Mouse (Mus musculus) midbrain, embryonic 10.5 days (tissue): ENCODE data around the gene Aadat. TPM values are rescaled to one million over a fixed set of nuclear protein-coding genes. Genes with fewer than 3 reads are reported as not detected.
"Not testable (repeated sequence)": the region's sequence is repeated elsewhere in the genome, so short reads cannot be mapped to it uniquely, and the experiment has no call there.

ENCODE experiments used
- DNase-seq: peaks from one replicate; pipeline ENCODE4 v3.0.0-alpha.2; 2017; ENCODE audit warnings: low spot score
- H3K27ac ChIP-seq: fragments of 300-500 bp; sonication (generic); replicated peaks from 2 replicates; pipeline ENCODE4 v1.5.1; 2016; ENCODE audit warnings: mild to moderate bottlenecking
- H3K27me3 ChIP-seq: fragments of 300-500 bp; sonication (generic); 2 replicates; pipeline ENCODE4 v1.6.1; 2016; ENCODE audit warnings: low read depth, mild to moderate bottlenecking; ENCODE audit not compliant: poor library complexity, severe bottlenecking
- H3K36me3 ChIP-seq: fragments of 300-500 bp; sonication (generic); 2 replicates; pipeline ENCODE4 v1.6.1; 2016; ENCODE audit warnings: mild to moderate bottlenecking, moderate library complexity
- H3K4me1 ChIP-seq: fragments of 300-500 bp; sonication (generic); 2 replicates; pipeline ENCODE4 v1.6.1; 2016
- H3K4me3 ChIP-seq: fragments of 300-500 bp; sonication (generic); 2 replicates; pipeline ENCODE4 v1.5.1; 2016; ENCODE audit warnings: mild to moderate bottlenecking, moderate library complexity
- H3K9me3 ChIP-seq: fragments of 300-500 bp; sonication (generic); replicated peaks from 2 replicates; pipeline ENCODE4 v1.6.1; 2016; ENCODE audit warnings: mild to moderate bottlenecking
- WGBS: fragments of 180-500 bp; shearing (Covaris S2); methylation state at CpG from one replicate; pipeline ENCODE4 v1.1.7; 2016; 5-methylcytosine and 5-hydroxymethylcytosine counted together
- polyA plus RNA-seq: library from polyadenylated mRNA; unstranded; fragments of >200 nt; fragmentation: Nextera tagmentation; extraction: Ambion mirVana; gene quantifications from 2 replicates; pipeline ENCODE4 v1.2.1, GENCODE M21; 2016

Aadat gene
- polyA plus RNA-seq, 1 experiment from 2014 or later: 1.7 TPM

DNA sequence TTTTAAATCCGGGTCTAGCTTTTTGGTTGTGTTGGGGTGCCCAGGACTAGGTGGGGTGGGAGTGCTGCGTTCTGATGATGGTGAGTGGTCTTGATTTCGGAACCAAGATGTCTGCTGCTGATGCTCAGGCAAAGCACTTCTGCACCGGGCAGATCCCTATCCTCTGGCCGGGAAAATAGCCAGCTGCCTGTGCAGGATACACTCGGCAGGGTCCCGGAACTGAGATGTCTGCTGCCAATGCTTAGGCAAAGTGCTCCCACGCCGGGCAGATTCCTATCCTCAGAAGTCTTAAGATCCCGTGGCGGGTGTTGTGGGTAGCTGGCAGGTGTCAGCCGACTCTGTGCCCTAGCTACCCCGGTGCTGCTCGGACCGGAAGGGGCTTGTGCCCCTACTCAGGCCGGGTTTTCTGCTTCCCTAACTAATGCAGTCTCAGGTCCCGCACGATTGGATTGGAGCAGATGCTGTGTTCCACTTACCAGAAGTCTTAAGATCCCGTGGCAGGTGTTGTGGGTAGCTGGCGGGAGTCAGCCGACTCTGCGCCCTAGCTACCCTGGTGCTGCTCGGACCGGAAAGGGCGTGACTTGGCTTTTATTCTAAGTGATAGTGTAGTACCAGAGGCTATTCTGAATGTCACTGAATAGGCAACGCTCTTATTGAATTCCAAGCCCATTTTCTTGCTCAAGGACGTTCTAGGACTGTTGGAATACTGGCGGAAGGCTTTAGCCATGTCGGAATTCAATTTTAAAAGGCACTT, 85.8 kb downstream of the Aadat start:
- not testable (repeated sequence) for H3K36me3 ChIP-seq, H3K27me3 ChIP-seq, H3K27ac ChIP-seq, H3K4me3 ChIP-seq, DNase-seq, H3K9me3 ChIP-seq, H3K4me1 ChIP-seq
- 85% methylated on average over 29 of the region's 29 CpGs for WGBS

GRCm38 (mm10) chr8:60594761-60595160, 89.0 kb downstream of the Aadat start:
- peak; percentile 14 for DNase-seq
- no peaks in the 10 kb centered on the region for H3K36me3 ChIP-seq
- H3K4me3 ChIP-seq: no peak overlapping the region

More at GRCm38 (mm10) chr8:60594761-60595160, 89.0 kb downstream of the Aadat start:
- no peaks in the 10 kb centered on the region for H3K27me3 ChIP-seq
- H3K27ac ChIP-seq: no peak overlapping the region
- H3K4me1 ChIP-seq: no peaks in the 10 kb centered on the region
- no peaks in the 10 kb centered on the region for H3K9me3 ChIP-seq
- 69% methylated on average over 3 of the region's 3 CpGs for WGBS

Other genes starting within 250 kb of the Aadat start
- not detected in 2 replicates for gene Gm10283, start 2.7 kb upstream of the Aadat start, polyA plus RNA-seq
- 1.3 and 1.7 TPM in 2 replicates for gene Mfap3l, start 126.9 kb downstream of the Aadat start, polyA plus RNA-seq